Mouse (Mus musculus) adrenal gland, postnatal 14 days (tissue): ENCODE results near the gene Lifr. TPM values are rescaled to one million over a fixed set of nuclear protein-coding genes. Genes with fewer than 3 reads are reported as not detected.

ENCODE experiments used
- DNase-seq: peaks from one replicate; pipeline ENCODE4 v3.0.0; 2021; ENCODE audit warnings: mixed read lengths
- total RNA-seq: library from RNA; stranded (reverse); gene quantifications from 2 replicates; pipeline ENCODE4 v1.2.3, GENCODE M21; 2021

The Lifr gene
- total RNA-seq, 1 experiment from 2014 or later = 78.0 TPM

DNA sequence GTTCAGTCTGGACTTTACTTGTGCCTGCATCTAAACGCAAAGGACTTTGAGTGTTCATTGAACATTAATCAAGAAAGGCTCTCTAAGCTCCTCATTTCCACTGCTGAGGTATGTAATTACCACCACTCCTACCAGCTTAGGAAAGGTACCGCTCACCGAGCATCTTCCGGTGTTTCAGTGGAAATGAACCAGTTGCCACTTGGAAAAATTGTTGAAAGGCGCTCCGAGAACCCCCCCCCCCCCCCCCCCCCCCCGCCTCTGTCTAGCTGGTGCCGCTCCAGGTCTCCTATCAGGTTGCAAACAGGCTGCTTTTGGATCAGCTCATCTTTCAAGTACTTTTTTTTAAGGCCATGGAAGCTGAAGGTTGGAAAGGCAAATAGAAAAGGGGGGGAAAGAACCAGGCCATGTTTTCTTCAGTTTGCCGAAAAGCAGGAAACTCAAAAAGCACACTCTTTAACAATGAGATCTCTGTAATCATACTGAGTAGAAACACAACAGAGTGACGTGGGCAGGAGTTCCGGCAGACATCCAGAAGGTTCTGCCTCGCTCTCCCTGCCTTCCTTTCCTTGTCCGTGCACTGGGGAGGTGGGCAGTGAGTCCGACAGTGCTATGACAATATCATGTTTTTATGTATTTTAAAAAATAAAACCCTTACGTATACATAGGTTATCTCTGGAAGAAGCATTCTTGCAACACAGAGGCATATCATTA is 9.3 kb upstream of the Lifr start:
- no peak for DNase-seq

DNA sequence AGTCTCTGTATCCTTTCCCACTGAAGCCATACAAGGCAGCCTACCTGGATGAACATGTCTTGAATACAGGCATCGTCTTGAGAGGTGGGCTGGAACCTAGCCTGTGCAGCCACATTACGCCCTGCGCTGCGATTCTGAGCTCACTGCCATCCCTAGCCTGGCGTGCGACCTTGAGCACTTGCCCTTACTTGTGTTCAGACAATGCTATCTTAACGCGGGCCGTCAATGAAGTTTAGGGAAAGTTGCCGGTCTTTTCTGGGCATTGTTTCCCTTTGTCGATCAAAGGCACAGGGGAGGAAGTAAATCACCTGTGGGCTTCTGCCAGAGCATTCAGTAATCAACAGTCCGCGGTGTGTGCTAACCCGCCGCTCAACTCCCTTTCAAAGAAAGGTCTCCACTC is 8.6 kb upstream of the Lifr start:
- no peak for DNase-seq

DNA sequence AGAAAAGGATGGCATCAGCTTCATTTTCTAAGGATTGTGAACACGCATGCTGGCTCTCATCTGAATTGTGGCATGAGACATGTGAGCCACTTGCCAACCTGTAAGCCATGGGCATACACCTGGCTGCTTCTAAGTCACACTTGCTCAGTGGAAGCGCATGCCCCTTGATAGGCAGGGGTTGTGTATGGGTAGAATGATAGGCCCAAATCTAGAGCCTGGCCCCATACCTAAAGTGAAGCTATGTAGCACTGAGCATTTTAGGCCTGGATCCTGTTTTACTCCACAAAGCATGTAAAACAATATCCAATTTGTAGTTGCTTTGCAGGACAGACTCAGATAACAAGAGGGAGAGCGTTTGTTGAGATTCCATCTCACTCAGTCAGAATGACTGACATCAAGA is 7.5 kb upstream of the Lifr start:
- no peak for DNase-seq

DNA sequence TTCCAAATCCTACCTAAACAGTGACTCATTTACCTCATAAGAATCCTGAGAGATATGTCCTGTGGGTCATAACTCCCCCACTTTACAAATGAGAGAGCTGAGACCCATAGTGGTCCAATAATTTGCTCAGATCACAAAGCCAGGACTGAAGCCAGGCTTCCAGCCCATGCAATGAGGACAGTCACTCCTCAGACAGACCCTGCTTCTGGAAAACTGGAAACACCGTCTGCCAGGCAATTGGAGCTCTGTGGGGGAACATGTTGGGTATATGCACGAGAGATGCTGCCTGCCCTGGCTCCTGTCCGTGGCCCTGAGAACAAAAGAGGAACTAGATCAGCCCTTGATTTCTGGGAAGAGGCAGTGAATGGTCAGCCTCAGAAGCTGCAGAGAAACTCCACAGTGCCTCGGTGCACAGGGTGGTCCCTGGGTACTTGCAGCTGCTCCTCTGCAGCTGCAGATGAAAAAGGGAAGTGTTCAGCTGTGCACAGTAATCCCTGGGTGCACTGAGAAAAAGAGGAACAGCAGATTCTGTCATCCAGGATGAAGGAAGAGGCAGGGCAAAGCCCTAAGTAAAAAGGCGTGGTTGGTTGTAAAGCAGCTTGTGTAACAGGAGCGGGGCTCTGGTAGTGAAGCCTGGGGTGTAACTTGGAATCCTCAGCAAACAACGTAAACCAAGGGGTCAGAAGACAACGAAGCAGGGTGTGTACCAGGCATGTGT is 5.5 kb upstream of the Lifr start:
- no peak for DNase-seq

DNA sequence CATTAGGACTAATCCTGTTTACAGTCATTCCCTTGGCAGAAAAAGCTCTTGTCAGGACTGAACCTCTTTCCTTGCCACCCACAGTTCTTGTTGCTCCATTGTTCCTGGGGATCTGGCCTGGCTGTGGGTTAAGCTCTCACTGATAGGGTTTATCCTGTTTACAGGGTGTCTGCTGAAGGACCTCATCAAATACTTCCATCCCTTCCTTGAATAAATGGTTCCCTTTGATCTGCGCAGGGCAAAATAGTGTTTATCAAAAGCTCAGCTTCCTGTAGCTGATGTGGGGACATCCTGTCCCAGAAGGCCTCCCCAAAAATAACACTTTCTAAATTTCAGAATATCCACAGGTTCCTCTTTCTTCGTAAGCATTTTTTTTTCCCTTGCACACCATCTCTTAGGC is 1.7 kb upstream of the Lifr start:
- DNase-seq = peak; percentile 10

DNA sequence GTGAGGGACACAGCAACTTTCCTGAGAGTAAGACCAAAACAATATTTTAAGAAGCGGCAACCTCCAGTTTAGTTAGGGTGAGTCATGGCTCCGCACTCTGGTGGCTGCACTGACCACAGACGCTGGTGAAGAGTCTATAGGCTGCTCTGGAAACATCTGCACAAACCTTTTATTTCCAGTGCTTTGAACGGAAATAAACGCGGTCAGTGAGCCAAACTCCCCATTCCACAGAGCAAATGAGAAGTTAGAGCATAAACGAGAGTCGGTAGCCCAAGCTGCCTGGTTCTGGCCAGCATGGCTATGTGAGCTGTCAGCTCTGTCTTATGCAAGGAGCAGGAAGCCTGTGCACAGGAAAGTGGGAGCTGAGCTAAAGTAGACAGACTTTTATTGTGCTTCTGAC is 1.9 kb downstream of the Lifr start:
- DNase-seq = no peak

DNA sequence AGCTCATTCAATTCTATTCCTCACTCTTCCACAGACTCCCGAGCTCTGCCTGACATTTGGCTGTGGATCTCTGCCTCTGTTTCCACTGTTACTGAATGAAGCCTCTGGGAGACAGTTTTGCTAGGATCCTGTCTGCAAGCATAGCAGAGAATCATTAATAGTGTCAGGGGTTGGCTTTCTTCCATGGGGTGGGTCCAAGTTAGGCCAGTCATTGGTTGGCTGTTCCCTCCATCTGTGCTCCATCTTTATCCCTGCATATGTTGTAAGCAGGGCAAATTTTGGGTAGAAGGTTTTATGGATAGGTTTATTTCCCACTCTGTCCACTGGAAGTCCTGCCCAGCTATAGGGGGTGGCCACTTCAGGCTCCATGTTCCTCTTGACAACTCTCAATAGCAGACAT is 9.0 kb downstream of the Lifr start:
- no peak for DNase-seq

DNA sequence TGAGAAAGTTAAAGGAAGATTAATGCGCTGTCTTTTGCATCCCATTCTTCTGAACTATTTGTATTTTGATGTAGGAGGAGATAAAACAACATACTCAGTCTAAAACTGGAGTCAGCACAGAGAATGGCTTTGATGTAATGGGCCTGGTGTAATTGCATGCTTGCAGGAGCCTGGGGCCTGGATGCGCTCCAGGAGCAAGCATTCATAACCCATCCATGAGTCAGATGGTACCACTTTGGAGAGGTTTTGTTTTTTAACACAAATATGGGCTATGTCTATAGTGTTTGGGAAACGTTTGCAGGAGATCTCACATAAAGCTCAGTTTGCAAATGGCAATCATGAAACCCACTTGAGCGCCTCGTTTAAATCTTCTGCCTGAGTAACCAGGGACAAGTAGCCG is 9.8 kb downstream of the Lifr start:
- peak; percentile 49 for DNase-seq

DNA sequence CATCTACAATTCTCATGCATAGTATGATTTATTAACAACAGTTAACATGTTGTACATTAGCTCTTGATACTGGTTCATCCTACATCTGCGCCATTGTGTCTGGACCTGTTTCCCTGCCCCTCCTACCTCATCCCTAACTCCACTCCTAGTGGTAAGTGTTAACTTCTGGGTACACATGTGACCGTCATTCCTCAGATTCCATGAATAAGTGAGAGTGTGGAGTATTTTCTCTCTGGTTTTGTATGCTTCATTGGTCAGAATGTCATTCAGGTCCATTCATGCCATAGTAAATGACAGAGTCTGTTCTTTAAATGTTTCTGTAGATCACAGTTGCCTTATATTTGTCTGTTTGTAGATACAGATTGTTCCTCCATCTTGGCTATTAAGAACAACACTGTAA is 12.6 kb downstream of the Lifr start:
- DNase-seq = no peak

DNA sequence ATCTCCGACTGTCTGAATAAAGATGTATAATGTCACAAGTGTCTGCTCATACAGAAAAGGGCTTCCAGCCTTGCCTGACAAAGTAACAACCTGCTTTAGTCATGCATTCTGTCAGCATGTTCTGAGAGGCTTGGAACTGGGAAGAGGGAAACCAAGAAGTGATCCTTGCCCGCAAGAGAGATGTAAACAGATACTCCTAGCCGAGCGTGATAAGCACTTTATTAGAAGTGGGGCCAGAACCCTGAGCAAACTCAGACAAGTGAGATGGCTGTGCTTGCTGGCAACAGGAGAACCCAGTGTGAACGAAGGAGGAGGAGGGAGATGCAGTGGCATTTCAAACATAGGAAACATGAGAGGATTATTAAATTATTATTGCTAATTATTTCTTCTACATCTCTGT is 14.8 kb downstream of the Lifr start:
- no peak for DNase-seq

DNA sequence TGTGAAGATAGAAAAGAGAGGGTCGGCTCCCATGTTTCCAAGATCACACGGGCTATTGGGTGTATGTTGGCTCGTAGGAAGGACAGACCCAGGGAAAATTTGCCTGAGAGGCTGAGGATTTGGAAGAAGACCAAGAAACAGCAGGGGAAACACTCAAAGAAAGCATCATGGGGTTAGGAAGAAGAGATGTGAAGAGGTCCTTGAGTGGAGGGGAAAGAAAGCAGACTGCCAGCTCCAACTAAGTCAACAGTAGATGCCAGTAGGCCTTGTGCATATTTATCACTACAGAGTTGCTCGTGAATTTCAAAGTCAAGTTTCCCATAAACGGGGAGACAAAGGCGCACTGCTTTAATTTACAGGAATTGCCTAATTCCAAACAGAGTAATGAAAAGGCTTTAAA is 17.7 kb downstream of the Lifr start:
- DNase-seq = no peak

DNA sequence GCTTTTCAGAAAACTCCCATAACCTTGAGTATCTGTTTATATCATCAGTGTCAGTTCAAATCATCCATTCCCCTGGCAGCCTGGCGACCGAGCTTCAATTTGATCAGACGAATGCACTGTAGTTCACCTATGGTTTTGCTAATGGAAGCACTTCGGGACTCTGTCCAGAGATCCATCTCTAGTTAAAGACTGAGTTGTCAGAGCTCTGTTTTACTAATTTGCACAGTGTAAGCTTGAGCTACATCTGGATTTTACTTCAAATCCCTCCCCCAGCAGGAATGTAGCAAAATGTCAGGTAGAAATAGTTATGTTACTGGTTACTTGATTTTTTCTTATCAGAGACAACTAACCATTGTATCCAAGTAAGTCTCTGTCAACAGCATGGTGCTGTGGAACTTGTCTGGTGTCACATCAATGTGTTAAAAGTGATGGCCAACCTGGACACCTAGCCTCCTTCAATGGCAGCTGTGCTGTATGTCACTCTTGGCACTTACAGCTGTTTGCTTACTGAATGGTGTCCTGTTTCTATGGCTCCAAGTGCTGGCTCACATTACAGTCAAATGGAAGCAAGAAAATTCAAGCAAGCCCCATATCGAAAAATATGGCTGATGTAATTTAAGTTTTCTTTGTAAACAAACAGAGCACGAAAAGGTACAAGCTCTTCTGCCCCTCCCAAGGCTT is 22.0 kb downstream of the Lifr start:
- DNase-seq = no peak

DNA sequence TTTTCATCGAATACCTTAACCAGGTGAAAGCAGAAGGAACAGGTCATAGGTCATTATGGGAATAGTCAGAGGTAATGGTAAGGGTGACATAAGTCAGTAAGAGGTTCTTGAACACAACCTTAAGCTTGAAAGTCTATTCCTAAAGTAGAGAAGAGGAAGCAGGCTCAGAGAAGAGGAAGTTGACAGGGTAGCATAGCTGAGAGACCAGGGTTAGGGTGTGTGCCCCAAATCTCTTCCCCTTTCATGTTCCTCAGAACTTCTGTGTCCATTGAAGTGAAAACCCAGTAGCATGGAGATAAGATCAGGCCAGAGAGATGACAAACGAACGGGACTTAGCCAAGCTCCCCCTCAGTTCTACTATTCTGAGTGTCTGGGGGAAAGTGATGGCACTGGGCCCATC is 23.5 kb downstream of the Lifr start:
- no peak for DNase-seq

DNA sequence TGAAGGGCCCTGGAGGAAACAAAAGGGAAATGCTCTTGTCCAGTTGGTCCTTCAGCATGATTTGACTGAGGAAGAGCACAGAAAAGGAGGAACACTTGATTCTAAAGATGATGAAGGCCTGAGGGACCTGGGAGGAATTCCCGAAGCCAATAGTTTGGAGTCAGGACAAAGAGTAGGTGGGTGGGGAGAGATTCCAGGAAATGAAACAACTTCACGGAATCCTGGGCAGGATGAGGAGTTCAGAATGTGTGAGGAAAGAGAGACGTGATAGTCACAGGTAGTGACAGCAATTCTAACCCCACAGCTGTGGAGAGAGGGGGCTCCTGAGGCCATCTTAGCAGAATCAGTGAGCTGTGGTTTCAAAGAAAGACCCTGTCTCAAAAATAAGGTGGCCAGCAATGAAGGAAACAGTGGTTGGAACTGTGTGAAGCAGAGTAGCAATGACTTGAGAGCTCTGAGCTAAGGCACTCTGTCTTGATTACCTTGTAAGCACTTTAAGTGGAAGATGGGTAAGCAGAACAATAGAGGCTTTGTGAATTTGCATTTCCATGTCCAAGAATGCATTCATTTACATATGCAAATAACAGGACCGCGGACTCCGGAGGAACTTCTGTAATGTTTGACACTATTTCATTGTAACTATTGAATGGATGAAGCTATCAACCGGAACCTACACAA is 25.1 kb downstream of the Lifr start:
- no peak for DNase-seq

DNA sequence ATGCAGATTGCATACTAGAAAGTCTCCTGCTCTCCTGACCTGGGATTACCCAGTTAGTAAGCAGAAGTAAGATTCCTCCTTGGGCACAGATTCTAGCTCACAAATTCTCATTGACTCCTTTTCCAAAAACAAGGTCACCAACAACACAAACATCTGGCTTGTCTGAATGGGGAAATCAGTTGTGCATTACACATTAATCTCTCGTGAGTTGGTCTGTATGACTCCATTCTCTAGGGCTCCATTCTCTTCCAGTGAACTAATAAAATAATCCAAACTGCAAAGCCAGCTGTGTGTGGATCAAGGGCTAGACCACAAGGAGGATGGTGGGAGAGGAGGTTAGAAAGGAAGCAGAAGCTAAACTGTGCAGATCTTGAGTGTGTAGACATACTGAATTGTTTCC is 25.8 kb downstream of the Lifr start:
- no peak for DNase-seq

DNA sequence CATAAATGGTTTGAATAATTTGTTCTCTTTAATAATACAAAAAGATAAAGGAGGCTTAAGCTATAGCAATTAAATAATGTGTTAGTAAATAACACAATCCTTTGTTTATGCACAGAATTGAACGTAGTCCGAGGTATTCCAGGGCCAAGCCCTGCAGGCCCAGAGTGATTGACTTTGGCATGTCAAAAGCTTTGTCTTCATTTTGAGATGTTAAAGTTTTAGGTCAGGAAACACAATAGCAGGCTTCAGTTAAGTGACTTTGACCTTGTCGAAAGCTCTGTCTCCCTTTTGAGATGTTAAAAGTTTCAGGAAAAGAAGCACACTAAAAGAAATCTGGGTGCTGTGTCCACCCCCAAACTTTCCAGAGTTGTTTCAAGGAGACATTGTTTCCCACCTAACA is 26.3 kb downstream of the Lifr start:
- DNase-seq = no peak

DNA sequence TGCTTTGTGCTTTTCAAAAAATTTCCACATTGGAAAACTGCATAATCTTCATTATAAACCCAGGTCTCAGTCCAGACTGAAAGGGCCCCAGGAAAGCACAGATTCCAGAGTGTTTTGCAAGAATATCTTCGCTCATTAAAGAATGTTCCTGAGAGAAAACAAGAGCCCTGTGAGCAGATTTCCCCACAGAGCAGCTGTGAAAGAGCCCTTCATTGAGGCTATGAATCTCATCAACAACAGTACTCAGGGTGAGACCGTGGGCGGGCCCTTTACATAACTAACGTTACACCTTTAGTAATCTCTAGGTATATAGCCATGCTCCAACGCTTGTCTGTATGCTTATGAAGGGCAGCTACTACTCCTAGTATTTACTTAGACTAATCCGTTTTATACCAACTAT is 27.5 kb downstream of the Lifr start:
- no peak for DNase-seq

DNA sequence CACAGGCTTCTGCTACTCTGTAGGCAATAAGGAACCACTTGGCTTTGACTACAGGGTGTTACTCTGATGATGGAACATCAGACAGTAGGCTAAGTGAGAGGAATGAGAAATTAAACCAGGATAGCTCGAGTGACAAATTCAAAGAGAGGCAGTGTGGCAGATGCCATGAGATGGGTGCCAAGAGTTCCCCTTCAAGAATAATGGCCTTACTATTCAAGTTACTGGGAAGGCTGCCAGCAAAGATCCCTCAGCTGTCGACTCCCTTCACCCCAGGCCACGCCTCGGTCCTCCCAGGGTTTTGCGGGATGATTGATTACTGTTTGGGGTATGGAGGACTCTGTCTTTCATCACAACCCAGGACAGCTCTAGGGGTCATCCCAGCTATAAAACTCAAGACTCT is 28.4 kb downstream of the Lifr start:
- DNase-seq = peak; percentile 79

DNA sequence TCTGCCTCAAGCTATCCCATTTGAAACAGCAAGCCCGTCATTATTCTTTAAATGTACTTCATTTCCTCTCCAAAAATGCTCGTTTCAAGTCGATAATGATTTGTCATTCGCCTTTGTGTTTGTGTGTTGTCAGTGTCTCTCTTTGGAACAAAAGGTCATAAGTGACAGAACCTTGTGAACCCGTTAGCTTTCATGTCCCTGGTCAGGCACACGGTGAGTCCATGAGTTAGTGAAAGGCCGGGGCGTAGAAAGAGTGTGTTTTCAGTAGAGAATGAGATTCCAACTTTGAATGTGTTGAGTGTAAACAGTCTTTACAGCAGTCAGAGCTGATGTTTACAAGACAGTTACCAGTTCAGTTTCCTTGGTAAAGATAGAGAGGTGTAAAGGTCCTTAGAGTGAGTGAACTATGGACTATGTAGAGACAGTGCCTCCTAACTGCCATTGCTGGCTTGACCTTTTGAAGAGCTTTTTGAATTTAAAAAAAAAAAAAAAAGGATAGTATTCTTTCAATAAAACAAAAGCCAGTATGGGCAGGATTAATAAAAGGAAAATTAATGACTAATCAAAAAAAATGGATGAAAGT is 29.6 kb downstream of the Lifr start:
- no peak for DNase-seq

DNA sequence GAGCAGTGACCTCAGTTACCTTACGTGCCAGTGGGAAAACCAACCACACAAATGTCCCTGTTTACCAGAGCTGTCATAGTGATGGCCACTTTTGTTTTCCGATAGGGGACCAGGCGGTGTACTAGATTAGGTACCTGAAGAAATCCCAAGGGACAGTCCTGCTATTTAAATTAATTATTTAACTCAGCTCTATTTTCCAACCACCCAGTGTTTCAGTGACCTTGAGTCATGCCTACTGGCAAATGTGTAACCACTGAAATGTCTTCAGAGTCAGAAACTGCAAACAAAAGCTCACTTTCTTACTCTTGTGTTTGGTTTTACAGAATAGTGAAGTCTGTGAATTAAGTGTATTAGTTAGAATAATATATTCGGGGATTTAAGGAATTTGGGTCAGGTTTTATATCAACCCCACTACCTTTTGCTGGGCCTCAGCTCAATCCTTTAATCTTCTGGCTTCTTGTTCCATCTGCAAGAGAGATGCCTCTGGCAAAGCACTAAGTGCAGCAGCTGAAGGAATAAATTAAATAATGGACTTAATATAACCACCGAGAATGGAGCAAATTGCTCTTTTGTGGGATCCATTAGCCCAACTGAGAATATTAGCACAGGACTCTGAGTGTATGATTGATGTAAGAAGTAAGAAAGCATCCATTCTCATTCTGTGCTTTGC is 33.5 kb downstream of the Lifr start:
- DNase-seq = no peak

DNA sequence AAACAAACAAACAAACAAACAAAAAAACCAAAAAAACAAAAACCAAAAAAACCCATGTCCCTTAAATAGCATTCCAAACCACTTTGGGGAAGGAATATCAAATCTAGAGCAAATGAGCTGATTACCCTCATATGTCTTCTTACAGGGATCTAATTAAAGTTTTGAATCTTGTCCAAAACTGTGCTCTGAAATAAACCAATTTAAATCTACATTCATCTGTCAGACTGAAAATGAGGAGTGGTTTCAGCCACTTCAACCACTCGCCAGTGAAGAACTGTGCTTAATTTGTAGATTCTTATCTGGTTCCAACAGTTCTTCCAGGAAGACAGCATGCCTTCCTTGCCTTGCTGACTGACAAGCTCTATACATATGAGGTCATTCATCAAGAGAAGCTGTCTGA is 35.8 kb downstream of the Lifr start:
- DNase-seq = no peak

DNA sequence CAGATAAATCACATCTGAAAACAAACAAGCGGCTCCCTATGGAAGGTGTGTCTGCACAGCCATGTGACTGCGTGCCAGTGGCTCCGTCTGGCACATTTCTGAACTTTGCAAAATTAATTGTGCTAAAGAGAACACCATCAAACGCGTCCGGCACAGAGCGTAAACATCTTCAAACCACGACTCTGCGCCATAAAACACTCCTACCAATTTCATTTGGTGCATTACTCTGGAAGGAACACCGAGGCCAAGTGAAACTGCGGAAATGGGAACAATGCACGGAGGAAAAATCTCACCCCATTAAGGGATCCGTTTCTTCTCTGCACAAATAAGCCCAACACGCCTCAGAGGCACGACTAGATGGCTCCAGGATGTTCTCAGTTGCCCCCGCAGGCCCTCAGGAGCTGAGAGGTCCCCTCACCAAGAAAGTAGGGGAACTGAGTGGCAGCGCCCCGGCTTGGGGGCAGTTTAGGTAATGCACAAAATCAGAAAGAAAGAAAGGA is 38.3 kb downstream of the Lifr start:
- DNase-seq = peak; percentile 58
